Comparison of ENCODE assay signal across 8 mouse cellular contexts in genomic region chr14:59624326-59624885, GRCm38 (mm10). TPM values are rescaled to one million over a fixed set of nuclear protein-coding genes. Genes with fewer than 3 reads are reported as not detected.
A peak's percentile ranks its signal among the peaks of the same experiment; 100 is the strongest.
DNase-seq lines count a peak whose midpoint lies in the region; ATAC-seq and TF ChIP-seq lines count a peak whose summit lies in the region.

No protein-coding gene starts in this region.

- TF ChIP-seq CTCF in layer of hippocampus, adult 2 months (conservative IDR thresholded peaks at IDR 0.05), result no peak

- ATAC-seq in forebrain, embryonic 16.5 days, result no peak
- no peak for ATAC-seq in liver, embryonic 11.5 days (replicated peaks; ENCODE audit: low FRiP score)
- no peak for ATAC-seq in forebrain, embryonic 11.5 days (replicated peaks; ENCODE audit: low FRiP score)
- ATAC-seq in midbrain, embryonic 15.5 days (replicated peaks), result no peak
- no peak for ATAC-seq in megakaryocyte-erythroid progenitor cell, adult 5-6 weeks (replicated peaks; ENCODE audit: low FRiP score, low TSS enrichment, poor library complexity, severe bottlenecking)

- no peak for DNase-seq in forebrain, embryonic 10.5 days (ENCODE audit: extremely low spot score, low spot score)
- DNase-seq in liver, embryonic 11.5 days (ENCODE audit: low spot score), result no peak
- no peak for DNase-seq in liver
- no peak for DNase-seq in forebrain, embryonic 11.5 days (ENCODE audit: low spot score)
- DNase-seq in layer of hippocampus, adult 2 months (ENCODE audit: low spot score in 2 of 2), result no peak

- H3K36me3 ChIP-seq in forebrain, embryonic 10.5 days (replicated peaks), result peaks cover 3% of the 10 kb centered on the region
- H3K36me3 ChIP-seq in forebrain, embryonic 16.5 days (ENCODE audit: control insufficient read depth, insufficient read depth), result no peaks in the 10 kb centered on the region
- no peaks in the 10 kb centered on the region for H3K36me3 ChIP-seq in liver, embryonic 11.5 days (ENCODE audit: control insufficient read depth, insufficient read depth, low read length)
- no peaks in the 10 kb centered on the region for H3K36me3 ChIP-seq in forebrain, embryonic 11.5 days (ENCODE audit: control insufficient read depth, insufficient read depth, low read length)
- no peaks in the 10 kb centered on the region for H3K36me3 ChIP-seq in midbrain, embryonic 15.5 days (replicated peaks)

- H3K27me3 ChIP-seq in forebrain, embryonic 10.5 days (ENCODE audit: poor library complexity, severe bottlenecking), result peaks cover 67% of the 10 kb centered on the region
- H3K27me3 ChIP-seq in forebrain, embryonic 16.5 days (replicated peaks; ENCODE audit: control insufficient read depth, insufficient read depth, low read length), result no peaks in the 10 kb centered on the region; the same call in 1 of the 2 replicates
- peaks cover 33% of the 10 kb centered on the region for H3K27me3 ChIP-seq in liver, embryonic 11.5 days (replicated peaks; ENCODE audit: control insufficient read depth, insufficient read depth, low read length)
- H3K27me3 ChIP-seq in forebrain, embryonic 11.5 days (ENCODE audit: control insufficient read depth, insufficient read depth, low read length), result no peaks in the 10 kb centered on the region; the same call in 1 of the 2 replicates
- H3K27me3 ChIP-seq in midbrain, embryonic 15.5 days (replicated peaks), result 0 out of 2 replicates have a peak, but pooled peaks cover 7% of the 10 kb centered on the region

- 18% methylated on average over 9 of the region's 9 CpGs for WGBS in forebrain, embryonic 10.5 days
- WGBS in forebrain, embryonic 16.5 days, result 24% methylated on average over 9 of the region's 9 CpGs
- 44% methylated on average over 9 of the region's 9 CpGs for WGBS in liver, embryonic 11.5 days
- 18% methylated on average over 9 of the region's 9 CpGs for WGBS in forebrain, embryonic 11.5 days
- WGBS in midbrain, embryonic 15.5 days, result 42% methylated on average over 9 of the region's 9 CpGs

- H3K9ac ChIP-seq in forebrain, embryonic 16.5 days (replicated peaks; ENCODE audit: low read depth, low read length), result no peak overlapping the region
- no peak overlapping the region for H3K9ac ChIP-seq in liver, embryonic 11.5 days (ENCODE audit: low read depth, low read length)
- H3K9ac ChIP-seq in forebrain, embryonic 11.5 days (ENCODE audit: low read length), result no peak overlapping the region
- H3K9ac ChIP-seq in midbrain, embryonic 15.5 days, result no peak overlapping the region

- H3K4me3 ChIP-seq in forebrain, embryonic 10.5 days, result peak overlapping the region; percentile 70
- no peak overlapping the region for H3K4me3 ChIP-seq in forebrain, embryonic 16.5 days (replicated peaks; ENCODE audit: low read length)
- H3K4me3 ChIP-seq in liver, embryonic 11.5 days (ENCODE audit: low read depth, low read length), result 0 out of 2 replicates have a peak overlapping the region, but pooled peaks have one; percentile 59
- no peak overlapping the region; the same call in 1 of the 2 replicates for H3K4me3 ChIP-seq in forebrain, embryonic 11.5 days (ENCODE audit: low read depth, low read length)
- no peak overlapping the region for H3K4me3 ChIP-seq in midbrain, embryonic 15.5 days
- no peak overlapping the region for H3K4me3 ChIP-seq in layer of hippocampus, adult 2 months

- peaks cover 48% of the 10 kb centered on the region for H3K4me1 ChIP-seq in forebrain, embryonic 10.5 days
- H3K4me1 ChIP-seq in forebrain, embryonic 16.5 days (replicated peaks; ENCODE audit: control insufficient read depth, insufficient read depth, low read length), result peaks cover 27% of the 10 kb centered on the region
- 0 out of 2 replicates have a peak, but pooled peaks cover 3% of the 10 kb centered on the region for H3K4me1 ChIP-seq in liver, embryonic 11.5 days (replicated peaks; ENCODE audit: control insufficient read depth, insufficient read depth, low read length)
- no peaks in the 10 kb centered on the region for H3K4me1 ChIP-seq in forebrain, embryonic 11.5 days (replicated peaks; ENCODE audit: control insufficient read depth, insufficient read depth, low read length)
- peaks cover 31% of the 10 kb centered on the region for H3K4me1 ChIP-seq in midbrain, embryonic 15.5 days

- no peak overlapping the region for H3K27ac ChIP-seq in forebrain, embryonic 10.5 days
- H3K27ac ChIP-seq in forebrain, embryonic 16.5 days (ENCODE audit: low read length), result no peak overlapping the region
- no peak overlapping the region for H3K27ac ChIP-seq in liver, embryonic 11.5 days (ENCODE audit: low read depth, low read length)
- H3K27ac ChIP-seq in forebrain, embryonic 11.5 days (ENCODE audit: low read depth, low read length), result no peak overlapping the region
- H3K27ac ChIP-seq in midbrain, embryonic 15.5 days, result no peak overlapping the region
- no peak overlapping the region for H3K27ac ChIP-seq in layer of hippocampus, adult 2 months

- no peak overlapping the region; the same call in 1 of the 2 replicates for H3K4me2 ChIP-seq in forebrain, embryonic 16.5 days (ENCODE audit: low read length)
- H3K4me2 ChIP-seq in liver, embryonic 11.5 days, result no peak overlapping the region
- H3K4me2 ChIP-seq in forebrain, embryonic 11.5 days (ENCODE audit: low read depth, low read length, severe bottlenecking), result peak overlapping the region; percentile 62; the same call in 1 of the 2 replicates
- H3K4me2 ChIP-seq in midbrain, embryonic 15.5 days, result peak overlapping the region; percentile 79; the same call in 1 of the 2 replicates

- H3K9me3 ChIP-seq in forebrain, embryonic 10.5 days, result no peaks in the 10 kb centered on the region
- H3K9me3 ChIP-seq in forebrain, embryonic 16.5 days (ENCODE audit: control insufficient read depth, low read length), result no peaks in the 10 kb centered on the region
- no peaks in the 10 kb centered on the region for H3K9me3 ChIP-seq in liver, embryonic 11.5 days (ENCODE audit: control insufficient read depth, low read length)
- H3K9me3 ChIP-seq in forebrain, embryonic 11.5 days (ENCODE audit: control insufficient read depth, low read length), result no peaks in the 10 kb centered on the region
- no peaks in the 10 kb centered on the region for H3K9me3 ChIP-seq in midbrain, embryonic 15.5 days

RNA-seq across cellular contexts. Expression of gene Shisa2, which starts 0.7 kb away (rescaled TPM):
- polyA plus RNA-seq in forebrain, embryonic 10.5 days (2016; fragmentation: Nextera tagmentation; extraction: Ambion mirVana), result 23.3 and 30.5 TPM in 2 replicates
- polyA plus RNA-seq in forebrain, embryonic 16.5 days (2015; fragmentation: Nextera tagmentation; extraction: Ambion mirVana), result 11.4 and 14.2 TPM in 2 replicates
- 5.2 and 5.4 TPM in 2 replicates for polyA plus RNA-seq in liver, embryonic 11.5 days (2014; fragmentation: Nextera tagmentation; extraction: Ambion mirVana)
- polyA plus RNA-seq in forebrain, embryonic 11.5 days (2014; fragmentation: Nextera tagmentation; extraction: Ambion mirVana), result 54.3 and 55.5 TPM in 2 replicates
- 5.0 and 6.2 TPM in 2 replicates for polyA plus RNA-seq in midbrain, embryonic 15.5 days (2015; fragmentation: Nextera tagmentation; extraction: Ambion mirVana)
- not detected in 2 replicates for total RNA-seq in megakaryocyte-erythroid progenitor cell, adult 5-6 weeks (2014; fragmentation: Nextera tagmentation)
- 0.34 TPM in 1 of 2 replicates, not detected in the other for total RNA-seq in megakaryocyte-erythroid progenitor cell, adult 5-6 weeks (2017)
- 1 to 10 TPM; 3.3 to 3.4 TPM for total RNA-seq in layer of hippocampus, adult 2 months (2021)

RNA-seq across cellular contexts. Expression of gene Cdadc1, which starts 26.6 kb away (rescaled TPM):
- polyA plus RNA-seq in forebrain, embryonic 10.5 days (2016; fragmentation: Nextera tagmentation; extraction: Ambion mirVana), result 23.5 and 26.6 TPM in 2 replicates
- 36.8 and 38.5 TPM in 2 replicates for polyA plus RNA-seq in forebrain, embryonic 16.5 days (2015; fragmentation: Nextera tagmentation; extraction: Ambion mirVana)
- 25.8 and 30.0 TPM in 2 replicates for polyA plus RNA-seq in liver, embryonic 11.5 days (2014; fragmentation: Nextera tagmentation; extraction: Ambion mirVana)
- polyA plus RNA-seq in forebrain, embryonic 11.5 days (2014; fragmentation: Nextera tagmentation; extraction: Ambion mirVana), result 25.6 and 26.2 TPM in 2 replicates
- polyA plus RNA-seq in midbrain, embryonic 15.5 days (2015; fragmentation: Nextera tagmentation; extraction: Ambion mirVana), result 36.7 and 37.1 TPM in 2 replicates
- 20.9 and 23.2 TPM in 2 replicates for total RNA-seq in megakaryocyte-erythroid progenitor cell, adult 5-6 weeks (2014; fragmentation: Nextera tagmentation)
- total RNA-seq in megakaryocyte-erythroid progenitor cell, adult 5-6 weeks (2017), result 18.9 and 24.9 TPM in 2 replicates
- 10 to 100 TPM; 65.5 to 71.3 TPM for total RNA-seq in layer of hippocampus, adult 2 months (2021)

Comparison
In these comparisons a context has a peak if more than half of its experiments do, and no peak if none do; other contexts are left out.
1. H3K4me3 ChIP-seq: peak in forebrain, embryonic 10.5 days (single experiment) and liver, embryonic 11.5 days (single experiment); none in forebrain, embryonic 16.5 days (single experiment), forebrain, embryonic 11.5 days (single experiment), midbrain, embryonic 15.5 days (single experiment) and layer of hippocampus, adult 2 months (single experiment).
2. H3K4me2 ChIP-seq: peak in forebrain, embryonic 11.5 days (single experiment) and midbrain, embryonic 15.5 days (single experiment); none in forebrain, embryonic 16.5 days (single experiment) and liver, embryonic 11.5 days (single experiment).